Mouse (Mus musculus) intestine, embryonic 16.5 days (tissue): Measurements from ENCODE around the gene Adgrg3. TPM values are rescaled to one million over a fixed set of nuclear protein-coding genes. Genes with fewer than 3 reads are reported as not detected.

Source experiments
- ATAC-seq: fragments of 200-750 bp; cut with Nextera tagmentation; 2 replicates; pipeline ENCODE4 v1.8.0; 2017; ENCODE audit warnings: moderate TSS enrichment, moderate library complexity
- H3K27ac ChIP-seq: fragments of 300-500 bp; sonication (generic); 2 replicates; pipeline ENCODE4 v1.5.1; 2014; ENCODE audit warnings: mild to moderate bottlenecking, low read length
- H3K27me3 ChIP-seq: fragments of 300-500 bp; sonication (generic); replicated peaks from 2 replicates; pipeline ENCODE4 v1.6.1; 2014; ENCODE audit warnings: low read length, control low read depth, mixed read lengths; ENCODE audit not compliant: control insufficient read depth, insufficient read depth
- H3K36me3 ChIP-seq: fragments of 300-500 bp; sonication (generic); 2 replicates; pipeline ENCODE4 v1.6.1; 2014; ENCODE audit warnings: low read length, control low read depth; ENCODE audit not compliant: control insufficient read depth, insufficient read depth
- H3K4me1 ChIP-seq: fragments of 300-500 bp; sonication (generic); 2 replicates; pipeline ENCODE4 v1.6.1; 2014; ENCODE audit warnings: low read length, control low read depth, mixed read lengths; ENCODE audit not compliant: control insufficient read depth, insufficient read depth
- H3K4me2 ChIP-seq: fragments of 300-500 bp; sonication (generic); 2 replicates; pipeline ENCODE4 v1.6.1; 2014; ENCODE audit warnings: low read depth, low read length, control low read depth
- H3K4me3 ChIP-seq: fragments of 300-500 bp; sonication (generic); 2 replicates; pipeline ENCODE4 v1.5.1; 2014; ENCODE audit warnings: mild to moderate bottlenecking, low read length
- H3K9ac ChIP-seq: fragments of 300-500 bp; sonication (generic); 2 replicates; pipeline ENCODE4 v1.6.1; 2014; ENCODE audit warnings: low read depth, low read length
- H3K9me3 ChIP-seq: fragments of 300-500 bp; sonication (generic); 2 replicates; pipeline ENCODE4 v1.6.1; 2016; ENCODE audit warnings: low read length, control low read depth; ENCODE audit not compliant: control insufficient read depth
- WGBS: fragments of 180-500 bp; shearing (Covaris S2); extraction: QIAGEN DNeasy Blood & Tissue Kit; methylation state at CpG from one replicate; pipeline ENCODE4 v1.1.7; 2014; 5-methylcytosine and 5-hydroxymethylcytosine counted together
- polyA plus RNA-seq: library from polyadenylated mRNA; unstranded; fragments of >200 nt; fragmentation: Nextera tagmentation; extraction: Ambion mirVana; gene quantifications from 2 replicates; pipeline ENCODE4 v1.2.1, GENCODE M21; 2015

Gene Adgrg3
- polyA plus RNA-seq, 1 experiment from 2014 or later = 3.0 TPM

DNA sequence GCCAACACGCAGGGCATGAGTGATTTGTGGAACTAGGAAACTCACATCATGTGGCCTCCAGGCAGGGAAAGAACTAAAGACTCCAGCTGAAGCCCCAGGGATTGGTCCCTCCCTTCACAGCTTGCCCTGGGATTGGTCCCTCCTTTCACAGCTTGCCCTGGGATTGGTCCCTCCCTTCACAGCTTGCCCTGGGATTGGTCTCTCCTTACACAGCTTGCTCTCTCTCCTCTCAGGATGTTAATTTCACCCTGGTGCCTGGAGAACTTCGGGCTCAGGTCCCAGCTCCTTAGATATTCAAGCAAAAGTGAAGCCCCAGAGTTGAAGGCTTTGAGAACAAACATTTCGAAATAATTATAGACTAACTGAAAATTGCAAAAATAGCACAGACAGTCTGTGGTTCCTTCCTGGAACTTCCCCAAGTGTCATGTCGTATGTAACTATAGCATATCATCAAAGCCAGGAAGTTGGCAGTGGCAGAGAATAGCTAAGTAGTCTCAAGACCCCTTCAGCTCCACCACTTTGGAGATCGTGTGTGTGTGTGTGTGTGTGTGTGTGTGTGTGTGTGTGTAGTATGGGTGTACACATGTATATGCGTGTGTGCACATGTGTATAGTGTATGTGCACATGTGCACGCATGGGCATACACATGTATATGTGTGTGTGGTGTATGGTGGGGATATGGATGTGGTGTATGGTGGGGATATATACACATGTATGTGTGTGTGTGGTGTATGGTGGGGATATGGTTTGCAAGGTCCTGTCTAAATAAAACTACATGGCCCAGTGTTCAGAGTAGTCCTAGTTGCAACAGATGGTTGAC lies 19.8 kb downstream of the Adgrg3 start:
- peak; percentile 42; the same call in 1 of the 2 replicates for ATAC-seq
- no peak overlapping the region for H3K4me3 ChIP-seq
- no peak overlapping the region for H3K4me2 ChIP-seq
- H3K9ac ChIP-seq = no peak overlapping the region
- H3K4me1 ChIP-seq = no peaks in the 10 kb centered on the region
- H3K27ac ChIP-seq = no peak overlapping the region
- H3K27me3 ChIP-seq = no peaks in the 10 kb centered on the region
- no peaks in the 10 kb centered on the region for H3K36me3 ChIP-seq
- H3K9me3 ChIP-seq = no peaks in the 10 kb centered on the region
- 57% methylated on average over 7 of the region's 7 CpGs for WGBS

DNA sequence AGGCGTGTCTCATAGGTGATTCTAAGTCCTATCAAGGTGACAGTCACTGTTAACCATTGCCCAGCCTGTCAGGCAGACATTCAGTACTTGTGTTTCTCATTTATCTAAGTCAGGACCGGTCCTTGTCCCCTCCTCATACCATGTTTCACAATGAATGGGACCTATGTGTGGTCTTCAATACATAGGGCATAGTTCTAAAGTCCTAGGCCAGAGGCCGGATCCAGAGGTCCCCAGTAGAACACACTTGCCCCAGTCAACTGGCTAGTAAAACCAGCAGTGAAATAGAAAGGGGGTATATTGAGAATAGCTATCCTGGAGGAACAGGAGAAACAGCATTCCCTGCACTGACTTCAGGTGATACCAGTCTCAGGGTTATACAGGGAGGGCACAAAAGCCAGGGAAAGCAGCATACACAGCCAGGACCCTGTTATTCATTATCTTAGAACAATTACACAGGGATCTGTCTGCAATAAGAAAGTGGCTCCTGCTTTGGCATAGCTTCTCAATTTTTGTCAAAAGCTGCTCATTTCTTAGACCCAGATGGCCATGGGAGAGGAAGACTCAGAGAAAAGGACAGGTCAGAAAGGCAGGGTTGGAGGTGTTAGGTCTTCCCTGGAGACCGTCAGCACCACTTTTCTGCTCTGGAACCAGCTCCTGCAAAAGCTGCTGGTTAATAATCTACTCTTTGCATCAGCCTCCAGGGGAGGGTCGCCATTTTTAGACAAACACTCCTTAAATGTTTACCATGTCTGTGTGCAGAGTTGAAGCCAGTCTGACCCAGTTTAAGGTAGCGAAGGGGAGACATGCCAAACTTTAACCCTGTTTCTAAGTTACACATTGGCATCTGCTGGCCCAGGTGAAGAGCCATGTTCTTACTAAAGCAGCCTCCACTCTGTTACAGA lies 24.6 kb downstream of the Adgrg3 start:
- WGBS = 47% methylated on average over 6 of the region's 6 CpGs
- Histone ChIP-seq H3K27ac (no peak overlapping the region), H3K4me3 (no peak overlapping the region), H3K36me3 (no peaks in the 10 kb centered on the region), H3K27me3 (no peaks in the 10 kb centered on the region), H3K9me3 (no peaks in the 10 kb centered on the region), H3K4me1 (no peaks in the 10 kb centered on the region; the same call in 1 of the 2 replicates), H3K4me2 (no peak overlapping the region), H3K9ac (no peak overlapping the region)
- ATAC-seq = peak; percentile 56; the same call in 1 of the 2 replicates

DNA sequence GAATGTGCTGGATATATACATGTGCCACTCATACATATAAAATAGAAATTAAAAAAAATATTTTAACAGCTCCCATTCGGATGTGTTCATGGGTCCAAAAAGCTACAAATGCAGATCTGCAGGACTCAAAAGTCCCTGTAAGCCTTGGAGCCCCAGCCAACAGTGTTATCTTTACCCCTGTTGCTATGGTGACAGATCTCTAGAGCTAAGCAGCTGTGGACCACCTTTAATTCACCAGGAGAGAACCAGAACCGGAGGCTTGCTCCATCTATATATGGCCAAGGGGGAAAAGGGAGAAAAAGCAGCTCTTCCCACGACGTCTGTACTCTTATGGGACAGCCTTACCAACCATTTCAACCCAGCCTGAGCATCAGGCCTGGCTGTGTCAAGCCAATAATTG lies 27.3 kb downstream of the Adgrg3 start:
- H3K4me1 ChIP-seq = no peaks in the 10 kb centered on the region; the same call in 1 of the 2 replicates
- no peak for ATAC-seq
- no peak overlapping the region for H3K27ac ChIP-seq
- no peak overlapping the region for H3K4me3 ChIP-seq
- no peaks in the 10 kb centered on the region for H3K36me3 ChIP-seq
- no peak overlapping the region for H3K4me2 ChIP-seq
- no peaks in the 10 kb centered on the region for H3K27me3 ChIP-seq
- H3K9ac ChIP-seq = no peak overlapping the region
- no peaks in the 10 kb centered on the region for H3K9me3 ChIP-seq
- 49% methylated on average over 4 of the region's 4 CpGs for WGBS

DNA sequence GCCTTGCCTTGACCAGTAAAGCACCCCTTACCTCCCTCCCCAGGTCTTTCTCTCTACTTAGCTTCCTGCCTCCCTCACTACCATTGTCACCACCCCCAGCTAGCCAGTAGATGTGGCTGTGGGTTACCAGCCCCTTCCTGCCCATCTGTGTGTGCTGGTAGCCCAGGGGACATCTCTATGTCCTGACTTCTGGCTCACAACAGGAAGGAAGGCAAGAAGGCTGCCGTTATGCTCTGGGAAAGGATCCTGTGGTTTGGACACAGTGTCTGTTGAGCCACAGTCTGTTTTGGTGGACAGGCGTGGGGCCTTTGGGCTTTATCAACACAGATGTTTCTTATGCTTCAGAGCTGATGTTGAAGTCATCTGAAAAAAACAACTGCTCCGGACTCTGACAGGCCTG lies 29.5 kb downstream of the Adgrg3 start:
- WGBS = 60% methylated on average over 3 of the region's 3 CpGs
- Histone ChIP-seq H3K36me3 (no peaks in the 10 kb centered on the region), H3K4me2 (no peak overlapping the region), H3K4me1 (no peaks in the 10 kb centered on the region; the same call in 1 of the 2 replicates), H3K4me3 (no peak overlapping the region), H3K9ac (no peak overlapping the region), H3K27me3 (no peaks in the 10 kb centered on the region), H3K27ac (no peak overlapping the region), H3K9me3 (no peaks in the 10 kb centered on the region)
- no peak for ATAC-seq

- Histone ChIP-seq H3K27ac (no peak overlapping the region), H3K9ac (no peak overlapping the region), H3K36me3 (no peaks in the 10 kb centered on the region), H3K4me1 (no peaks in the 10 kb centered on the region), H3K27me3 (no peaks in the 10 kb centered on the region), H3K4me3 (no peak overlapping the region), H3K9me3 (no peaks in the 10 kb centered on the region), H3K4me2 (no peak overlapping the region)
- WGBS = 65% methylated on average over 6 of the region's 6 CpGs
- no peak for ATAC-seq
These were observed 30.6 kb downstream of the Adgrg3 start for GRCm38 (mm10) chr8:95047884-95048680.

GRCm38 (mm10) chr8:95049636-95050035 lies 32.1 kb downstream of the Adgrg3 start:
- H3K4me3 ChIP-seq = no peak overlapping the region
- no peaks in the 10 kb centered on the region for H3K4me1 ChIP-seq
- ATAC-seq = no peak
- H3K9ac ChIP-seq = no peak overlapping the region
- H3K36me3 ChIP-seq = no peaks in the 10 kb centered on the region
- no peak overlapping the region for H3K27ac ChIP-seq
- no peak overlapping the region for H3K4me2 ChIP-seq
- no peaks in the 10 kb centered on the region for H3K9me3 ChIP-seq
- no peaks in the 10 kb centered on the region for H3K27me3 ChIP-seq
- 33% methylated on average over 2 of the region's 2 CpGs for WGBS

GRCm38 (mm10) chr8:95054438-95054837 lies 36.9 kb downstream of the Adgrg3 start:
- no peaks in the 10 kb centered on the region for H3K4me1 ChIP-seq
- H3K4me3 ChIP-seq = no peak overlapping the region
- H3K9me3 ChIP-seq = no peaks in the 10 kb centered on the region
- no peak overlapping the region for H3K9ac ChIP-seq
- WGBS = 55% methylated on average over 6 of the region's 6 CpGs
- no peak overlapping the region for H3K4me2 ChIP-seq
- no peak for ATAC-seq
- no peak overlapping the region for H3K27ac ChIP-seq
- no peaks in the 10 kb centered on the region for H3K36me3 ChIP-seq
- H3K27me3 ChIP-seq = no peaks in the 10 kb centered on the region

DNA sequence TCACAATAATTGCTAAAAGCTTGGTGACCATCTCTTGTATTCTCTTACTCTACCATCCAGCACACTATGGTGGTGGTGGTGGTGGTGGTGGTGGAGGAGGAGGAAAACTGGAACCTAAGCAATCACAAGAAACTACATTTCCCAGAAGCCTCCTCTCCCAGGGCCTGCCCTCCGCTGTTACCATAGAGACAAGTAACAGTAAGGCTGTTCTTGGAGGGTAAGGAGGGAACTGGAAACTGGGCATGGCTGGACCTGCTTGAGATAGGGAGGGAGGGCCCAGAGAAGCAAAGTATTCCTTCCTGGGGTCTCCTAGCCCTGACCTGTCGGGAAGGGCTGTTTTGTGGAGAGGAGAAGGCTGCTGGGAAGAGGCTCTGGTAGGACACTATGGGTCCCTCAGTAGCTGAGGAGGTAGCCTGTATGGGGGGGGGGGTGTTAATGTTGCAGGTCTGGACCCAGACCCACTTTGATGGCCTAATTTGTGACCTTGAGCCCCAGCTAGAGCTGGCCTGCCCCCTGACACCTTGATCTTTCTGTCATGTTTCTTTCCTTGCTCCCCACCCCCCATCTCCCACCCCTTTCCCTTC lies 37.5 kb downstream of the Adgrg3 start, which contains the start of gene Drc7:
Gene Drc7, plus strand, starts transcription at position 177 of the 584 bp plus-strand sequence.
- Histone ChIP-seq H3K36me3 (no peaks in the 10 kb centered on the region), H3K27ac (no peak within 1 kb of the TSS), H3K4me2 (no peak within 1 kb of the TSS), H3K4me1 (no peaks in the 10 kb centered on the region), H3K27me3 (no peaks in the 10 kb centered on the region), H3K4me3 (no peak within 1 kb of the TSS), H3K9ac (no peak within 1 kb of the TSS), H3K9me3 (no peaks in the 10 kb centered on the region)
- 13% methylated on average over 2 of the region's 2 CpGs for WGBS
- ATAC-seq = 0 out of 2 replicates have a peak, but pooled peaks have one; percentile 28
